9 mouse cellular contexts compared by ENCODE assay signal in the genomic region with DNA sequence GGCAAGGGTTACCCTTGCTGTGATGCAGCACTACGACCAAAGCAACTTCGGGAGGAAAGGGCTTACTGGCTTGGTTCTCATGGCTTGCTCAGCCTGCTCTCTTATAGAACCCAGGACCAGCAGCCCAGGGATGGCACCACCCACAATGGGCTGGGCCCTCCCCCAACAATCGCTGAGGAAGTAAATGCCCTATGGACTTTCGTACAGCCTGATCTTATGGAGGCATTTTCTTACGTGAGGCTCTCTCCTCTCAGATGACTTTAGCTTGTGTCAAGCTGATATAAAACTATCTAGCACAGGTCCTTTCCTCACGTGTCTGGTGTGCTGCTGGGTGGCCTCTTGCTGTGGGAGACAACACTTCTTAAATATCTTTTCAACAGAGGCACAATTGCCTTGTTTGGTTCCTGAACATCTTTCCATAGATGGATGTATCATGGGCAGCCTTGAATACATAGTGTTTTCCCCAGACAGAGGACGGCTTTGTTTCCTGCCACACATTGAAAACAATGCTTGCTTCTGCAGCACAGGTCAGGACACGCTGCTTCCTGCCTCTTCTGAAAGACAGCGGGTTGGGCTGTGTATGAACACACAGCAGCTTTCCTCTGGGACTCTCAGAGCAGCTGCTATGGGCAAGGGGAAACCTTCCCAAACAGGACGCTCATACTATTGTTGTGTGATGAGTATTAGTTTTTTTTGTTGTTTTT. TPM values are rescaled to one million over a fixed set of nuclear protein-coding genes. Genes with fewer than 3 reads are reported as not detected.
DNase-seq lines count a peak whose midpoint lies in the region; ATAC-seq and TF ChIP-seq lines count a peak whose summit lies in the region.
"Had no signal": no experiment of that assay in that cellular context is flagged by ENCODE, and none has a peak within 500 bp of the region (broad histone marks: within the 10 kb centered on the region; RNA-seq: fewer than 3 reads in every experiment).

No protein-coding gene starts in this region.

- ATAC-seq in intestine, postnatal 0 days = peak; percentile 54
- peak; percentile 70; the same call in 1 of the 2 replicates for ATAC-seq in midbrain, embryonic 12.5 days (ENCODE audit: low FRiP score, low read depth)
- no peak for ATAC-seq in CD4-positive, CD25-positive, alpha-beta regulatory T cell, adult 4 months

- H3K9ac ChIP-seq in intestine, postnatal 0 days (ENCODE audit: low read depth, low read length) = no peak overlapping the region
- no peak overlapping the region for H3K9ac ChIP-seq in midbrain, embryonic 12.5 days (replicated peaks)

- no peaks in the 10 kb centered on the region for H3K27me3 ChIP-seq in intestine, postnatal 0 days (replicated peaks; ENCODE audit: control insufficient read depth, insufficient read depth, low read length)
- H3K27me3 ChIP-seq in midbrain, embryonic 12.5 days = no peaks in the 10 kb centered on the region

- no peak overlapping the region; the same call in 1 of the 2 replicates for H3K4me2 ChIP-seq in intestine, postnatal 0 days (replicated peaks; ENCODE audit: low read depth)
- H3K4me2 ChIP-seq in midbrain, embryonic 12.5 days (replicated peaks) = no peak overlapping the region; the same call in 1 of the 2 replicates

- peaks cover 45% of the 10 kb centered on the region for H3K36me3 ChIP-seq in intestine, postnatal 0 days (ENCODE audit: control insufficient read depth, insufficient read depth)
- H3K36me3 ChIP-seq in midbrain, embryonic 12.5 days = peaks cover 32% of the 10 kb centered on the region

- H3K9me3 ChIP-seq in intestine, postnatal 0 days (ENCODE audit: control insufficient read depth) = no peaks in the 10 kb centered on the region
- H3K9me3 ChIP-seq in midbrain, embryonic 12.5 days = no peaks in the 10 kb centered on the region

- no peak for TF ChIP-seq CTCF in intestine, postnatal 0 days (IDR thresholded peaks at IDR 0.05; ENCODE audit: low read depth)

- peak overlapping the region; percentile 60; the same call in 1 of the 2 replicates for H3K27ac ChIP-seq in intestine, postnatal 0 days (ENCODE audit: low read depth, low read length)
- peak overlapping the region; percentile 61 for H3K27ac ChIP-seq in midbrain, embryonic 12.5 days (replicated peaks)

- 0 out of 2 replicates have a peak, but pooled peaks cover 4% of the 10 kb centered on the region for H3K4me1 ChIP-seq in intestine, postnatal 0 days (replicated peaks; ENCODE audit: control insufficient read depth, insufficient read depth, low read length)
- peaks cover 10% of the 10 kb centered on the region for H3K4me1 ChIP-seq in midbrain, embryonic 12.5 days

- 47% methylated on average over 10 of the region's 10 CpGs for WGBS in intestine, postnatal 0 days
- 52% methylated on average over 10 of the region's 10 CpGs for WGBS in midbrain, embryonic 12.5 days

- DNase-seq in frontal cortex, adult 2 months (ENCODE audit: extremely low spot score in 1 of 2, low spot score in 1 of 2) = peak; percentile 21 to 24
- DNase-seq in frontal cortex, postnatal 14 days (ENCODE audit: low spot score in 2 of 2) = no peak
- peak; percentile 27 for DNase-seq in R1 (ENCODE audit: low read depth, low spot score)
- DNase-seq in heart, adult 18-20 months = peak; percentile 25 to 64
- DNase-seq in spleen, postnatal 10 days (ENCODE audit: low spot score in 2 of 2) = no peak

- no peak overlapping the region for H3K4me3 ChIP-seq in intestine, postnatal 0 days (ENCODE audit: low read depth, low read length)
- no peak overlapping the region for H3K4me3 ChIP-seq in midbrain, embryonic 12.5 days
- H3K4me3 ChIP-seq: erythroblast, embryonic 14.5 days had no signal

RNA-seq across cellular contexts. Expression of a gene that starts 31.5 kb away (rescaled TPM):
- polyA plus RNA-seq in frontal cortex, adult 2 months (2012; rRNA removed) = 26.9 and 30.9 TPM in 2 replicates
- 1 to 10 TPM; 5.8 to 8.0 TPM for total RNA-seq in heart, adult 18-20 months (2021)
- polyA plus RNA-seq in intestine, postnatal 0 days (2015; fragmentation: Nextera tagmentation; extraction: Ambion mirVana) = 28.8 and 32.8 TPM in 2 replicates
- 58.2 and 61.4 TPM in 2 replicates for polyA plus RNA-seq in midbrain, embryonic 12.5 days (2016; fragmentation: Nextera tagmentation; extraction: Ambion mirVana)
- 100 to 1,000 TPM; 212 to 215 TPM for polyA plus RNA-seq in CD4-positive, CD25-positive, alpha-beta regulatory T cell, adult 4 months (2017; shearing (Covaris generic))
- polyA plus RNA-seq: erythroblast, embryonic 14.5 days had no signal

Comparison
In these comparisons a context has a peak if more than half of its experiments do, and no peak if none do; other contexts are left out.
1. DNase-seq: peak in frontal cortex, adult 2 months (2 of 2), R1 (single experiment) and heart, adult 18-20 months (2 of 2); none in frontal cortex, postnatal 14 days (0 of 2) and spleen, postnatal 10 days (0 of 2).